Mouse (Mus musculus): ENCODE measurements at regions not wholly inside any gene's neighbourhood (a gene's known extent, or its start where the extent isn't known, plus 50 kb on each side); places are given as distances from the start of the nearest gene placed in this dataset.
A peak's percentile ranks its signal among the peaks of the same experiment; 100 is the strongest.

DNA sequence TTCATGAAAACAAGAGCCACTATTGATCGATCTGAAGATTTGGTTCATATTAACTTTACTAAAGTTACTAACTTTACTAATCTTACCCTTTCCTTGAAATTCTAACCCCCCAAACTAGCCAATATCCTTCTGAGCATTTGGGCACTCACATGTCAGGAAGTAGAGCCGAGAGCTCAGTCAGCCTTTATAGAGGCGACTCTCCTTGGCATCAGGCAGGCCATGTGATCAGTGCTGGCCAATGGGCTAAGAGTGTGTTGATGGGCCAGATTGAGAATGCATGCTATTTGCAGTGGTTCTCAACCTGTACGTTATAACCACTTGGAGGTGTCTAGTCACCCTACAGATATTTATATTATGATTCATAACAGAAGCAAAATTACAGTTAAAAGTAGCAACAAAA is 69.6 kb upstream of the Slc35b4 start:
- DNase-seq (ENCODE audit: low spot score in 2 of 2), result no peak

DNA sequence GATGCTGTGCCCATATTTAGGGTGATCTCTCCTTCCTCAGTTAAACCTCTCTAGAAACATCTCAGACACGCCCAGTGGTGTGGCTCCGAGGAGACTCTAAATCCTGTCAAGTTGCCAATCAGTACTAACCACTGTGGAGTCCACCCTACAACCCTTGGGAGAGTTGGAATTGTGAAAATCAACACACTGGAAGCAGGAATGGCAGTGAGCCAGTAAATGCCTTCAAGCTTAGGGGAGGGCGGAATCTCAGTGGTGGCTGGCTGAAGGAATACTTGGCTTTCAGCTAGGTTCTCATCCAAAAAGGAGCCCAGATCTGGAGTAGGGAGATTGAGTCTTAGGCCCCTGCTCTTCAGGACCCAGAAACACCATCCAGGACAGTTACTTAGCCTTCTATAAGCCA is 66.1 kb upstream of the Slc35b4 start:
- no peak for DNase-seq (ENCODE audit: low spot score in 2 of 2)

DNA sequence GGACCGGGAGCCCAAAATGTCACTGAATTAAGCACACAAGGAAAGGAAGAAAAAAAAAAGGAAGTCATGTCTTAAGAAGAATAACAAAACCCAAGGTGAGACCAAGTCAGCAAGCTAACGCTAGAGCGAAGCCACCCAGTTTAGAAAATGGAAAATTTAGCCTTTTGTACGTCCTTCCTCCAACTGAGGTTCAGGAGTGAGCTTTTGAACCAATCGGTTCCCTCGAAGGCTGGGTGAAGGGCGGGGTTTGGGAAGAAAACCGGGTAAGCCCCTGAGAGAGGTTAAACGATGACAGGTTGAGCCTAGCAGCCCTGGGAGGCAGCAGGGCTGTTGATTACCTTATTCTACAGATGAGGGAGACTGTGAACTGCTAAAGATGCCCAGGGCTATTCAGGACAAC is 65.6 kb upstream of the Slc35b4 start:
- no peak for DNase-seq (ENCODE audit: low spot score in 2 of 2)

DNA sequence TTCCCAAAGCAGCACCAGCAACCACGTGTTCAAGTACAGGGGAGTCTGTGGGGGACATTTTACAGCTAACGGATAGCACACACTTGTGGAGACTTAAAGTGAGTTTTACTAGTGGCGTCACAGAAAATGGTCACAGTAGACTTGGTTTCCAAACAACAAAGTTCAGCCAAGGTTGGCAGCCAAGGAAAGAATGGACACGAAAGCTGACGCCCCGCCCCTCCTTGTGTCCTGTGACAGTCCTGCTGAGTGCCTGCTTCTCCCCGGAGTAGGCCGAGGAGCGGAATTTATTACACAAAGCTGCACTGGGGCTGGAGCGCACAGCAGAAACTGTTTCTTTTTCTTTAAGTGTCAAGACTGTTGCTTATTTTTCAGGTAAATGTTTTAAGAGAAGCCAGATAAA is 58.2 kb upstream of the Slc35b4 start:
- peak in 1 of 2 experiments; percentile 43 for DNase-seq (ENCODE audit: low spot score in 2 of 2)

DNA sequence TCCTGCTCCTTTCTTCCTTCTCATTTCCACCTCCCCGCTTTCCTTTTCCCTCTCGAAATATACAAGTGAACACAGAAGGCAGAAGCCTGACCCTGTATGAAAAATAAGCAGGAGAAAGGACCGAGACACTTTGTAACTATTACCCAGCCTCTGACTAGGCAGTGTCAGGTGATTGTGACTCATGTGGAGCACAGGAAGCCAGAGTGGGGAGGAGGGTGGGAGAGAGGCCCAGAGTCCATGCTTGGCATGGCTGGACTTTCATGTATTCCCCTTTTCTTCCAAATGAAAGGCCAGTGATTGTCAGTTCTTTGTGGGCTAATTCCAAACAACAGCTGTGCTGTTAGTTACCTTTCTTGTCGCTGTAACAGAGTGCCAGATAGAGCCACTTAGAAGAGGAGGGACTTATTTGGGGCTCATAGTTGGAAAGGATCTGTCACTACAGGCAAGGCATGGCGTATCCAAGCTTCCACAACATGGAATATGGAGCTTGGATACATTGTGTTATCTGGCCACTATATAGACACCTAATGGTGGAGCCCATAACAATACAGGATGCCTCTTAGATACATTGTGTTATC is 57.6 kb upstream of the Slc35b4 start:
- DNase-seq (ENCODE audit: low spot score in 2 of 2), result no peak

DNA sequence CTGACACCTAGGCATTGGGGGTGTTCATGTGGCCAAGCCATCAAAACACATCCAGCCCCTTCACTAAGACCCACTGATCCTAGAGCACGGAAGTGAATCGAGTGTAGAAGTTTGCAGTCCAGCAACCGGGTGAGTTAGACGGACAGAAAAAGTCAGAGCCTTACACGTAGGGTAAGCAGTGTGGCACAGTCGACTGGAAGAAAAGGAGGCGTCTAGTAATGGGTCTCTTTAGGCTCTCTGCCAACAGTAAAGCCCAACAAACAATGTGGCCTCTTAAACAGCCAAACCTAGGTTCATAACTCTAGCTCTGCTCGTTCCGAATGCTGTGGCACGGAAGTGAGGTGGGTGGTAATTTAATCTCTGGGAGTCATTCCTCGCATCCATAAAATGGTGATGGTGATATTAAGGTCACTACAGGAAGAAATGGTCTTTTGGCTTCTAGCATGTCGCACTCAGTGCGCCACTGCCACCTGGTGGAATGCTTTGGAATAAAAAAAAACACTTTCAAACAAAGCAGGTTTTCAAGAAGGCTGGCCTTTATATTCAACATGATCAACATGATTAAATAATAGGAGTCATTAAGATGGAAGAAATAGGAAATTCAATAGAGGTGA is 54.0 kb upstream of the Slc35b4 start:
- DNase-seq (ENCODE audit: low spot score in 2 of 2), result peak; percentile 23 to 28

DNA sequence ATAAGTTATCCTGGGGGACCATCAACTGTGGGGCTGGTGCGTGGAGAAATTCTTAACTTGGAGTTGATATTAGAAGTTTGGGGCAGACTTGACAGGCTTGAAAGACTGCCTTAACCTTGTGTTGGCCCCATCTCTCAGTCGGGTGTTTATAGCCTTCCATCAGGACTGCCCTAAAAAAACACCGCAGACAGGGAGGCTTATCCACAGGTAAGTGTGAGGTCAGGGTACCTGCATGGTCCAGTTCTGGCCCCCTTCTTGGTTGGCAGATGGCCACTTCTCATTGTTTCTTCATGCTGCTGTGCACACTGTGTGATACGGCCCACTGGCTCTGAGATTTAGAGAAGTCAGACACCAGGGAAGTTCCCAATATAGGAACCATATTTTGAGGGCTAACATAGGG is 50.2 kb upstream of the Slc35b4 start:
- DNase-seq (ENCODE audit: low spot score in 2 of 2), result no peak

Data from urinary bladder, postnatal 36 days (tissue).